Mouse (Mus musculus): ENCODE results near the gene Rps7. TPM values are rescaled to one million over a fixed set of nuclear protein-coding genes. Genes with fewer than 3 reads are reported as not detected.

The Rps7 gene
- total and polyA plus RNA-seq, 3 experiments: 300 to 2,439 (median 476) TPM

- no peak for TF ChIP-seq MEF2A (IDR thresholded peaks at IDR 0.05; ENCODE audit: extremely low read depth, insufficient replicate concordance, low read depth, low read length, poor library complexity, severe bottlenecking)
These were observed 12.6 kb downstream of the Rps7 start, which contains the start of gene Colec11 (continued) for GRCm38 (mm10) chr12:28623195-28623594.

- Histone ChIP-seq H3K27me3 (ENCODE audit: control insufficient read depth in 1 of 2, insufficient read depth in 2 of 2, low read length in 2 of 2) (no peaks in the 10 kb centered on the region), H3K9me3 (replicated peaks; ENCODE audit: insufficient read depth, low read length) (no peaks in the 10 kb centered on the region), H3K4me1 (ENCODE audit: control insufficient read depth in 1 of 2, insufficient read depth in 2 of 2, low read length in 2 of 2) (peaks cover 2 to 58% of the 10 kb centered on the region in 2 experiments; a peak in 3 of 4 replicates), H3K27ac (ENCODE audit: control insufficient read depth, low read depth, low read length) (no peak overlapping the region), H3K9ac (ENCODE audit: control insufficient read depth, low read depth, low read length, poor library complexity, severe bottlenecking) (no peak overlapping the region), H3K4me3 (ENCODE audit: control insufficient read depth in 1 of 2, insufficient read depth in 1 of 2, low read depth in 2 of 2, low read length in 2 of 2) (no peak overlapping the region), H3K79me2 (ENCODE audit: control insufficient read depth, insufficient read depth, low read length, poor library complexity) (no peaks in the 10 kb centered on the region), H3K36me3 (ENCODE audit: control insufficient read depth in 1 of 2, insufficient read depth in 2 of 2, low read length in 2 of 2) (peaks cover 0 to 21% of the 10 kb centered on the region in 2 experiments; a peak in 2 of 4 replicates)
- TF ChIP-seq POLR2AphosphoS2 (IDR thresholded peaks at IDR 0.05; ENCODE audit: low read length) (no peak), CTCF (IDR thresholded peaks at IDR 0.05 in 2 of 3, conservative IDR thresholded peaks at IDR 0.05 in 1 of 3; ENCODE audit: control insufficient read depth in 1 of 3, insufficient read depth in 1 of 3, low read depth in 2 of 3, low read length in 3 of 3, poor library complexity in 1 of 3, severe bottlenecking in 1 of 3) (no peak), SMC3 (IDR thresholded peaks at IDR 0.05; ENCODE audit: low read depth, low read length) (no peak), MXI1 (IDR thresholded peaks at IDR 0.05; ENCODE audit: low read depth, low read length) (no peak), NELFE (IDR thresholded peaks at IDR 0.05; ENCODE audit: low read depth, low read length) (no peak), POLR2AphosphoS5 (IDR thresholded peaks at IDR 0.05; ENCODE audit: borderline replicate concordance, low read depth, low read length) (no peak), ZMIZ1 (IDR thresholded peaks at IDR 0.05; ENCODE audit: low read depth, low read length) (no peak), E2F4 (IDR thresholded peaks at IDR 0.05; ENCODE audit: borderline replicate concordance, low read depth, low read length) (no peak), GATA1 (IDR thresholded peaks at IDR 0.05; ENCODE audit: low read depth, low read length) (no peak), UBTF (IDR thresholded peaks at IDR 0.05; ENCODE audit: borderline replicate concordance, insufficient read depth, low read depth, low read length) (no peak), SIN3A (IDR thresholded peaks at IDR 0.05; ENCODE audit: low read length) (no peak), TCF12 (IDR thresholded peaks at IDR 0.05; ENCODE audit: low read depth, low read length) (no peak)
- peak; percentile 10 for DNase-seq (ENCODE audit: low read depth, low spot score)
These were observed 13.1 kb downstream of the Rps7 start for GRCm38 (mm10) chr12:28622641-28623040.

- H3K79me2 ChIP-seq (ENCODE audit: control insufficient read depth, insufficient read depth, low read length, poor library complexity): no peaks in the 10 kb centered on the region
- H3K9me3 ChIP-seq (replicated peaks; ENCODE audit: insufficient read depth, low read length): no peaks in the 10 kb centered on the region
- H3K36me3 ChIP-seq (ENCODE audit: control insufficient read depth in 1 of 2, insufficient read depth in 2 of 2, low read length in 2 of 2): peaks cover 0 to 23% of the 10 kb centered on the region in 2 experiments; a peak in 2 of 4 replicates
- peaks cover 2 to 63% of the 10 kb centered on the region in 2 experiments; a peak in 3 of 4 replicates for H3K4me1 ChIP-seq (ENCODE audit: control insufficient read depth in 1 of 2, insufficient read depth in 2 of 2, low read length in 2 of 2)
- H3K9ac ChIP-seq (ENCODE audit: control insufficient read depth, low read depth, low read length, poor library complexity, severe bottlenecking): peak overlapping the region; percentile 9
- no peak overlapping the region for H3K27ac ChIP-seq (ENCODE audit: control insufficient read depth, low read depth, low read length)
- H3K27me3 ChIP-seq (ENCODE audit: control insufficient read depth in 1 of 2, insufficient read depth in 2 of 2, low read length in 2 of 2): no peaks in the 10 kb centered on the region
- H3K4me3 ChIP-seq (ENCODE audit: control insufficient read depth in 1 of 2, insufficient read depth in 1 of 2, low read depth in 2 of 2, low read length in 2 of 2): peak overlapping the region in 1 of 2 experiments; percentile 0; a peak in 1 of 4 replicates
- DNase-seq (ENCODE audit: low read depth, low spot score): peak; percentile 59
- TF ChIP-seq GABPA (IDR thresholded peaks at IDR 0.05; ENCODE audit: low read depth, low read length) (no peak), ETS1 (IDR thresholded peaks at IDR 0.05; ENCODE audit: low read depth, low read length) (peak; percentile 58; the same call in 1 of the 2 replicates), CHD1 (IDR thresholded peaks at IDR 0.05; ENCODE audit: low read depth, low read length) (no peak), E2F4 (IDR thresholded peaks at IDR 0.05; ENCODE audit: borderline replicate concordance, low read depth, low read length) (no peak), USF1 (IDR thresholded peaks at IDR 0.05; ENCODE audit: low read depth, low read length) (no peak), NRF1 (IDR thresholded peaks at IDR 0.05; ENCODE audit: insufficient read depth, low read depth, low read length, poor library complexity, severe bottlenecking) (no peak), POLR2A (IDR thresholded peaks at IDR 0.05; ENCODE audit: control insufficient read depth in 1 of 2, insufficient read depth in 1 of 2, low read depth in 1 of 2, low read length in 2 of 2, poor library complexity in 1 of 2) (no peak), TCF12 (IDR thresholded peaks at IDR 0.05; ENCODE audit: low read depth, low read length) (peak; percentile 40; the same call in 1 of the 2 replicates), CTCF (IDR thresholded peaks at IDR 0.05 in 2 of 3, conservative IDR thresholded peaks at IDR 0.05 in 1 of 3; ENCODE audit: control insufficient read depth in 1 of 3, insufficient read depth in 1 of 3, low read depth in 2 of 3, low read length in 3 of 3, poor library complexity in 1 of 3, severe bottlenecking in 1 of 3) (no peak), MEF2A (IDR thresholded peaks at IDR 0.05; ENCODE audit: extremely low read depth, insufficient replicate concordance, low read depth, low read length, poor library complexity, severe bottlenecking) (no peak), TAL1 (IDR thresholded peaks at IDR 0.05; ENCODE audit: low read length) (peak; percentile 30; the same call in 1 of the 2 replicates), ZKSCAN1 (IDR thresholded peaks at IDR 0.05; ENCODE audit: low read depth, low read length) (no peak), MYB (IDR thresholded peaks at IDR 0.05; ENCODE audit: low read depth, low read length) (no peak), POLR2AphosphoS2 (IDR thresholded peaks at IDR 0.05; ENCODE audit: low read length) (no peak), POLR2AphosphoS5 (IDR thresholded peaks at IDR 0.05; ENCODE audit: borderline replicate concordance, low read depth, low read length) (no peak), MAZ (IDR thresholded peaks at IDR 0.05; ENCODE audit: low read depth, low read length) (no peak), BHLHE40 (IDR thresholded peaks at IDR 0.05; ENCODE audit: borderline replicate concordance, low read depth, low read length) (no peak), UBTF (IDR thresholded peaks at IDR 0.05; ENCODE audit: borderline replicate concordance, insufficient read depth, low read depth, low read length) (no peak), RCOR1 (IDR thresholded peaks at IDR 0.05; ENCODE audit: low read depth, low read length) (peak; percentile 86), ZMIZ1 (IDR thresholded peaks at IDR 0.05; ENCODE audit: low read depth, low read length) (no peak), SIN3A (IDR thresholded peaks at IDR 0.05; ENCODE audit: low read length) (no peak), ELF1 (IDR thresholded peaks at IDR 0.05; ENCODE audit: low read depth, low read length) (no peak)
These were observed 13.6 kb downstream of the Rps7 start for GRCm38 (mm10) chr12:28622167-28622532.
